Mouse (Mus musculus): ENCODE results near the gene Kdm7a.
A peak's percentile ranks its signal among the peaks of the same experiment; 100 is the strongest.

Gene Kdm7a

DNA sequence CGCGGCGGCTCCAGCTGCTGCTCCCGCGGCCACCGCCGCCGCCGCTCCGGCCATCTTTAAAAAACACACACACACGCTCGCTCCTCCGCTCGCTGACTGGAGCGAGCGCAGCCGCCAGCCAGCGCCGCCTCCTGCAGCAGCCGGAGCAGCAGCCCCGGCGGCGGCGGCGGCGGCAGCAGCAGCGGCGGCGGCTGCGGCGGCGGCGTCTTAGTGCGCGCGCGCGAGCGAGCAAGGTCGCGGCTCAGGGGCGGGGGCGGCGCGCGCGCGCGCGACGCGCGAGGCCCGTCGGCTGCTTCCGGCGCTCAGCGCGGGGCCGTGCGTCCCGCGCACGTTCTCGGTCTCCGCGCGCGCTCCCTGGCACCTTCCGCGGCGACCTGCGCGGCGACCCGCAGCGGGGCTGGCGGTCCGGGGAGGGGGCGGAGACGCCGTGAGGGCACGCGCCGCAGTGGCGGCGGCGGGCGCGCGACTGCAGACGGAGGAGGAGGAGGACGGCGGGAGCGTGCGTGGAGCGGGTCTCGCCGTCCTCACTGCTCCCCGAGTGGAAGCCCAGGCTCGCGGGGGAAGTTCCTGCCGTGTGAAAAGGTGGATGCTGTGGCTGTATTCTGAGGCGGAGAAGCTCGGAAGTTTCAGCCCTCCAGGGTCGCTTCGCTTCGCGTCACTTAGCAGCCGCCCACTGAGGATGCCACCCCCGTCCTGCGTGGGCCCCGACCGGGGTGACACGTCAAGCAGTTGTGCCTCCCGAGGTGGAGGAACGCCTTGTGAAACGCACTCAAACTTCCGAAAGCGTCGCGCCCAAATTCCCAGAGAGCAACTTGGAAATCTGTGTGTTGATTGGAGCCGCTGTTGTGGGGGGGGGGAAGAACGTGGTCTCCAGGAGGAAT, at the start of gene Kdm7a:
TSS of gene Kdm7a (minus strand) at position 209 of the 881 bp plus-strand sequence.
- DNase-seq = peak; percentile 90

DNA sequence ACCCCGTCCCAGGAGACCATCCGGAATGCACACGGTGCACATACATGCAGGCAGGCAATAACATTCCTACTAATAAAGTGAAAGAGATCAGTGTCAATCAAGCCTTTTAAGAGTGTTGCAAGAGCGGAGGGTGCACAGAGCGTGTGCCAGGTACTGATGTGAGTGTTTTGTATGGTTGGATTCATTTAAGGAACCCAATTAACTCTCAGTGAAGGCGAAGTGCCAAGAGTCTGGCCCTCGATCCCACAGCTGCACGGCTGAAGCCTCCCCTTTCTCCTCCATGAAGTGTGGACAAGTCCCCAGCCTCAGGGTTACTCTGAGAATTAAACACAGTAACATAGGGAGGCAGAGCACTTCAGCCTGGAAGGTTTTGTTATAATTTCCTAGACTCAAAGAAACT, 48.7 kb upstream of the Kdm7a start:
- DNase-seq = no peak

DNA sequence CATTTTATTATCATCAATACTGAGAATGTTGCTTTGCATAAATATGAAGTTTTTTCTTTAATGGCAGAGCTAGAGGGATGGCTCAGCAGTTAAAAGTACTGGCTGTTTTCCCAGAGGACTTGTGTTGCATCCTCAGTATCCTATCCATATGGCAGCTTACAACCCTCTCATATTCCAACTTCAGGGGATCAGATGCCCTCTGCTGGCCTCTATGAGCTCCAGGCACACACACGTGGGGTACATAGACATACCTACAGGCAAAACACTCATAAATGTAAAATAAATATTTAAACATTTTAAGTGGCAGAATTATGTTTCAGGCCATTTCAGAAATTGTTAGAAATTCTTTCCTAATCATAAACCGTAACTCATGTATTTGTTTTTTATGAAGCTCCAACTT, 43.5 kb upstream of the Kdm7a start:
- no peak for DNase-seq

DNA sequence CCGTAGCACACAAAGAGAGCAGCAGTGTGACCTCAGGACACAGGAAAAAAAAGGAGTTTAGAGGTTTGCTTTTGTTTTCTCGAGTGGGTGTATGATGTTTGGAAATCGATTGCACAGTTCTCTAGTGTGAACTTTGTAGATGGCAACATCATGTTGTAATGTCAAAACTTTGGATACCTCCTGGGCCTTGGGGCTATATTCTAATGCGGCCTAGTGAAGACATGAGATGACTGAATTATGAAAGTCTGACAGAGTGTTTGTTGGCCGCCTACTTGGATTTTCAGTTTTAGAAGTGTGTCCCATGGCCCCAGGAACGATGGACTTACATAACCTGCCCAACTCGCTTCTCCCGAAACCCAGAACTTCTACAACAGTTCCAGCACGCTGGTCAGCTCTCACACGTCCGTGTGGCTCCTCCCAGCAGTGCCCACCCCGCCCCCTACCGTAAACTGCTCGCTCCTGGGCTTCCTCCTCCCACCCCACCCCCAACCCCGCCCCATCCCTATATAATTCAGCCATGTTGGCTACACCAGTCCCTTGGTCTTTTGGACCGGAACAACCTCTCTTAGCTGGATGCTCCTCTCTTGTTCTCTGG, 42.7 kb upstream of the Kdm7a start:
- DNase-seq = no peak

DNA sequence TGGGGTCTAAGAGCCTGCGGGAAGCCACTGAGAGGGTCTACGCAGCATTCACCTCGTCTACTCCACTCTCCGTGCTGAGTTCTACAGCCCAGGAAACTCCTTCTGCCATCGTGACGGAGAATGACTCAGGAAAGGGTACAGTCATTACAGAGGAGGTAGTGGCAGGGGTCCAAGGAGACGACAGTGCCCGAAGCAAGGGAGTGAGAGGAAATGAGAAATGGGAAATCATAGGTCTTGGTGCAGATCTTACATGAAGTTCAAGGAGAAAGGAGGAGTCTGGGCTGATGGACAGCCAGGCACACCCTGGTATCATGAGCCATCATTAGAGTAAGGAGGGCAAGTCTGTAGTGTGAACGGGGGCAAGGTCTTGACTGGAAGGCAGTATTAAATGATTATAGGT, 37.5 kb upstream of the Kdm7a start:
- peak; percentile 36 for DNase-seq

DNA sequence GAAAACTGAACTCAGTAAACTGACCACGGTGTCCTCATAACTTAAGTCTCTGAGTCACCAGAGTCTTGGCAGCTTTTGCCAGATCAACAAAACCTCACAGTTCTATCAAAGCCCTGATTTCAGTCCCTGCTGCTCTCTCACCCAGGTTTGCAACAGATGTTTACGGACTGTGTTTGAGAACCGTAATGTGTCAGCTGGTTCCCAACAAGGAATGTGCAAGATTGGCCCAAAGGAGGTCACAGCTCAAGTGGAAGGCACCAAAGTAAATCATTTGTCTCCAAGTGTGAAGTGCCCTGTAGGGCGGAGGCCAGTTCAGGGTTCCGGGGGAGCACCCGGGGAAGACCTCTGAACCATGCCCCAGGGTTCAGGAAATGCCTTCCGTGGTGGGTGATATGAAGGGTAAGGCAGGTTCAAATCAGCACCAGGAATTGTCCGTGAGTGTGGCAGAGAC, 36.9 kb upstream of the Kdm7a start:
- peak; percentile 61 for DNase-seq

DNA sequence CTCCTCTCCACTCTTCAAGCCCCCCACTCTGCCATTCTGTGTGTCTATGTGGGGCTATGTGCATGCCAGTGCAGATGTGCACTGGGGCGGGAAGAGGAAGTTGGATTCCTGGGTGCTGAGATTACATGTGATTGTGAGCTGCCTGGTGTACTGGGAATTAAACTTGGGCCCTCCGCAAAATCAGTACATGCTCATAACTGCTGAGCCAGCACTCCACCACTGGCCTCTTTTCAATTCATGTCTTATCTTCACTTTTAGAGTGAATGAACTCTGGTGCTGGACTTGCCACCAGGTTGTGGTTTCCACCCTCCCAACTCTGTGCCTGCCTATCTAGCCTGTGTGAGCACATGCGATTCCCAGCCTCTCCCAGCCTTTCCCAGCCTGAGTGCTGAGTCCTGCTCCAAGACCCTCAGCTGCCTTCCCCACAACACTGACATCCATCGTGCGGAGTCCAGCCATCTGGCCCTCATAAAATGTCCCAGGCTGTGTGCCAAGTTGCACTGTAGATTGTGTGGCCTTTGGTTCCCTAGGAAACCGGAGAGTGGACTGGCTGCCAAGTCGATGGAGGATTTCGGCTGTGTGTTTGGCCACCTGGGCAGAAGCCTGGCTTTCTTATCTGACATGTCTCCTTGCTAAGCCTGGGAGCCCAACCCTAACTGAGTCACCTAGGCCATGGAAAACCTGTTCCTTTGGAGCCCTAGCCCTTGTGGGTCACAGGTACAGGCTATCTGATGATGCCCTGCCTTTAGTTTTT, 36.3 kb upstream of the Kdm7a start:
- peak; percentile 90 for DNase-seq

DNA sequence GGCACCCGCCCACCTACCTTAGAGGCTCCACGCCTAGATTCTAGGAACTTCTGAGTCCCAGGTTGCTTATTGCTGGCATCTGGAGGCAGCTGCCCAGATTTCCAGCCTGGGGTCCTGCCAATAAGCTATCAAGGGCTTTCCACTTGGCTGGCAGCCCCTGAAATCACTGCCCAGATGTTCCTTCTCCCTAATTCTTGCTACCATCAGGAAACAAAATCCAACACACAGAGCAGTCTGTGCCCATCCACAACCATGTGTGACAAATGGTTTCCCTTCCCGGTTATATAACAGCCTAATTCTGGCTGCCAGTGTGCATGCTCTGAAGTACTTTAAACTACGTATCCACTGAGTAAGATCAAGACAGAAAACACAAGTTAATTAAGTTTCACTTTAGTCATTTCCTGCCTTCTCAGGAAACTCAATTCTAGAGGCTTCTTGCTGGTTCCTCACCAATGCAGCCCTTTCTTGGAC, 34.9 kb upstream of the Kdm7a start:
- DNase-seq = peak; percentile 30

DNA sequence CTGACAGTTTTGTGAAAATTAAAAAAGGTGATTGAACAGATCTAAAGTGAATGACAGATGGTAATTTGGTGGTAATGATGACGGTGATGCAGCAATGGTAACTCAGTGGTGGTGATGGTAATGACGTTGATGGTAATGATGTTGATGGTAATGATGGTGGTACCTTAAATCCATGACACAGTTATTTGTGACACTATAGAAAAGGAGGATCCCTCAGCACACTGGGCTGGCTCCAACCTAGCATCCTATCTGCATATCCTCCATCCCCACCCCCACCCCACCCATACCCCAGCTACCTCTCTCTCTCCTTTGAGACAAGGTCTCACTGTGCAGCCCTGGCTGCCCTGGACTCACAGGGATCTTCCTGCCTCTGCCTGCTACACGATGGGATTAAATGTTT, 34.4 kb upstream of the Kdm7a start:
- DNase-seq = no peak

DNA sequence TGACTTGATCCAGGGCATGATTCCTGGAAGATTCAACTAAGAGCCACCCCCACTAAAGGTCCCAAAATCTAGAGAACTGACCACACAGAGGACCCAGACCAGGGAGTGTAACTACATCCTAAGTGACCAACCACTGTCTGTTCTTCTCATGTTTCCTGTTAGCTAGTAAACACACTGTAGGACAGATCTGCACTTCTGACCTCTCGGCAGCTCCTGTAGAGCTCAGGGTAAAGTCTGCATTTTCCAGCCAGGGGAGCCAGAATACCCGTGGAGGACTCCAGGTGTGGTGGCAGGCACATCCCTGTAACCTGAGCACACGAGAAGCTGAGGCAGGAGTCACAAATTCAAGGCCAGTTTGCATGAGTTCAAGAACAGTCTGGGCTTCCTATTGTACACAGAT, 31.3 kb upstream of the Kdm7a start:
- no peak for DNase-seq

DNA sequence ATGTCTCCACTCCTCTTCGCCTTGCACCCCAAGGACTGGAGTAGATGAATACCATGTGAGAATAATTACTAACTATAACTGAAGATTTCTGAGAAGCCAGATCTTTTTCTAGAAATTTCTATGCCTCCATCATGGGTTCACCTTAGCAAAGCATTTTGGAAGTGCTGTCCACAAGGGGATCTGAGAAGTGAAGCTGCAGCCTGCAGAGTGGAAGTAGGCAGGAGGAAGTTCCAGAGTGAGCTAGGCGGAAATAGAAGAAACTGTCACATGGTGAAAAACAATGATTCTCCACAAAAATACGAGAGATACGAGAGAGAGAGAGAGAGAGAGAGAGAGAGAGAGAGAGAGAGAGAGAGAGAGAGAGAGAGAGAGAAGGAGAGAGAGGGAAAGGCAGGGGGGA, 26.0 kb upstream of the Kdm7a start:
- no peak for DNase-seq

DNA sequence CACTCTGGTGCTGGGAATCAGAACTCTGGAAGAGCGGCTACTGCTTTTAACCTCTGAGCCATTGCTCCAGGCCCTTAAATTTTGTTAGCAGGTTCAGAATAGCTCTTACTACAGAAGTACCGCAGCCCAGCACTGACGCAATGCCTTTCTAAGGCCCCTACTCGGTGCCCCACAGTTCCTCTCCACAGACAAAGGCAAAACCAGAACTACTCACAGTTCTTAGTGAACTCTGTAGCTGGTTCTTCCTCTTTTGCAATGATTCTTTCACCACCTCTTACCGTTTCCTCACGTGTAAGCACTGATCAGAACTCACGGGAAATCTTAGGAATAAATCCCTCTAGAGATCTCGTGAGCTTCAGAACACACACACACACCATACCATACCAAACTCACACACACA, 24.1 kb upstream of the Kdm7a start:
- peak; percentile 18 for DNase-seq

DNA sequence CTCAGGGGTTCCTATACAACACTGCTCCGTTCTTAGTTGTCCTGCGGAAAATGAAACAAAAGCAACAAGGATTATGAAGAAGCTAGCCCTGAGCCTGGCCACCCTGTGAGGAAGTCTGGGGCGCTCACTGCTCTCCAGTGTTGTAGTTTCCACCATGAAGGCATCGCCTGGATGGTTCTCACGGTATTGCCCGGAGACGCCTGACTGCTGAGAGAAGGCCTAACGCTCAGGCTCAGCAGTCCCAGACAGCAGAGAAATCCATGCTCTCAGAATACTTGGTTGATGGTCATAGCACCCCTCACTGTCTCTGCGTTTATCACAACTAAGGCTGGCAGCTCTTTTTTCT, 20.0 kb upstream of the Kdm7a start:
- no peak for DNase-seq

DNA sequence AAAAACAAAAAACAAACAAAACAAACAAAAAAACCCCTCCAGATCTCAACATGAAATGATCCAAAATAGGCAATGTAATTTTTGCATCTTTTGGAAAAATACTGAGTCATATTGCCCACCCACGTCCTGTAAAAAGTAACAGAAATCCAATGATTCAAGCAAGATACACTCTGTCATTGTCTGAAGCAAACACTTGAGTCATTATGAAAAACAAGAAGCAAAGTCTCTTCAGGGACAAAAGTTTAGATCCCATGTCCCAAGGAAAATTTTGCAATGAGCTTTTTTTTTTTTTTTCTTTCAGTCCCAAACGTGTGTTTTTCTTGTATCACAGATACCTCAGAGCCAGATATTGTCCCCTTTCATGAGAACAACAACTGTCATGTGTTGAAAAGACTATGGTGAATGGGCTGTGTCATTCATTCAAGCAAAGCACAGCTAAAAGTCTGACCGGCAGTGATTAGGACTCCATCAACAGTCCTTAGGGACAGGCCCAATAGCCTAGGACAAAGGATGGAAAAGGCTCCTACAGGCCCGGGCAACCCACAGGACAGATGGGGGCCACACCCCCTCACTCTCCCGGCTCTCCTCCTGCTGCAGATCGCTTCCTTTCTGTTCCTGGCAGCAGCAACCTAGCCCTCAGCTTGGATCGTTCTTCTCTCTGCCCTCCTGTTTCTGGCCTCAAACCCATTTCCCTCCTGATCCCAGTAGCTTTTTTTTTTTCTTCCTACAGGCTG, 19.5 kb upstream of the Kdm7a start:
- DNase-seq = no peak

DNA sequence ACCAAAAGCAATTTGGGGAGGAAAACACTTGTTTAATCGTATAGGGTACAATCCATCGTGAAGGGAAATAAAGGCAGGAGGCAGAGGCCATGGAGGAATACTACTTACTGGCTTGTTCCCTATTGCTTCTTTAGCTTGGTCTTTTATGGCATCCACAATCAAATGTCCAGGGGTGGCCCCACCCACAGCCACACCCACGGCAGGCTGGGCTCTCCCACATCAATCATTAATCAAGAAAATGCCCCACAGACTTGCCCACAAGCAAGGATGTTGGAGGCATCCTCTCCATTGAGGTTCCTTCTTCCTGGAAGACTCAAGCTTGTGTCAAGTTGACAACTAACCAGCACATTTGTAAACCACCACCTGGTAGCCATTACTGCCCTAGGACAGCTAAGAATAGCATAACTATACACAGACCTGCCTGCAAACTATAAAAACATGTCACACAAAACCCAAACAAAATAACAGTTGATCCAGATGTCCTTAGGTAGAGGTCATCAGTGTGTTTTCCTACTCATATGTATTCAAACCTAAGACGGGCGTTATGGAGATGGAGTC, 16.8 kb upstream of the Kdm7a start:
- DNase-seq = no peak

DNA sequence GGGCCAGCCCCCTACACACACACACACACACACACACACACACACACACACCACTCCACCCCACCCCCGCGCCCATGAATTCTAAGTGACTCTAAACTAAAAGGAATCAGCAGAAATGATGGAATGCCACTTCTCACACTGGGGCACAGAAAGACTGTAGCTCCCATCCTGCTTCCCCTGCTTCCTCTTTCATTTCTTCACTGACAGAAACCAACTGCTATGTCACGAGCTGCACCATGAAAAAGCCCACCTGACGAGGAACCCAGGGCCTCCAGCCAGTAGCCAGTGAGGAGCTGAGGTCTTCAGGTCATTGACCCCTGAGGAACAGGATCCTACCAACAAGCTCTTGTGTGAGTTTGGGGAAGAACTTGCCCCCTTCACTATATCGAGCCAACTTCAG, 15.9 kb upstream of the Kdm7a start:
- DNase-seq = no peak

DNA sequence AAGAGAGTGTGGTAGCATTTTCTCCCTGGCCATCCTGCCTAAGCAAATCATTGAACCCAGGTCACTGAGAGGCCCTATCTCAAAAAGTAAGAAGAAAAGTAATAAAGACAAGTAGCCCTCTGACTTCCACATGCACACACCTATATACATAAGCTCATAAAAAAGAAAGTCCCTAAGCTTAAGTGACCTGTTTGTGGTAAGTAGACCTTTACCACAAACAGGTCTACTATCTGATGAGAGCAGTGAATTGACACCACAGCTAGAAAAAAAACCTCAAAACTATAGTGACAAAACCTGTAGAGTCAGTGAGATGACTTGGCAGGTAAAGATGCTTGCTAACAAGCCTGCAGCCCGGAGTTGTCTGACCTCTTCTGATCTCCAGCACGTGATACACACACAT, 11.4 kb upstream of the Kdm7a start:
- DNase-seq = no peak

DNA sequence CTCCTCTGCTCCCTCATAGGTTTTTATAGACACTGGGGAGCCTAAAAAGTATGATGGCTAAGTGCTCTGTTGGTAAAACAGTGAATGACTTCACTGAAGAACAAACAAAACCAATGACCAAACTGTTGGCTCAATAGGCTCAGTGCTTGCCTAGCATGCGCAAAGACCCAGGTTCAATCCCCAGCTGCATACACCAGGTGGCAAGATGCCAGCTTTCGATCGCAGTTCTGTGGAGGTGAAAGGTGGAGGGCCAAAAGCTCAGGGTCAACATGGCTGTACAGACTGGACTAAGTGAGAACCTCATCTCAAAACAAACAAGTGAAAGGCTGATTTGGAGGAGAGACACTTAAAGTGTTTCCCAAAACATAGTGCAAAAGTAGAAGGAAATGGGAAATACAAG, 10.5 kb upstream of the Kdm7a start:
- DNase-seq = no peak

DNA sequence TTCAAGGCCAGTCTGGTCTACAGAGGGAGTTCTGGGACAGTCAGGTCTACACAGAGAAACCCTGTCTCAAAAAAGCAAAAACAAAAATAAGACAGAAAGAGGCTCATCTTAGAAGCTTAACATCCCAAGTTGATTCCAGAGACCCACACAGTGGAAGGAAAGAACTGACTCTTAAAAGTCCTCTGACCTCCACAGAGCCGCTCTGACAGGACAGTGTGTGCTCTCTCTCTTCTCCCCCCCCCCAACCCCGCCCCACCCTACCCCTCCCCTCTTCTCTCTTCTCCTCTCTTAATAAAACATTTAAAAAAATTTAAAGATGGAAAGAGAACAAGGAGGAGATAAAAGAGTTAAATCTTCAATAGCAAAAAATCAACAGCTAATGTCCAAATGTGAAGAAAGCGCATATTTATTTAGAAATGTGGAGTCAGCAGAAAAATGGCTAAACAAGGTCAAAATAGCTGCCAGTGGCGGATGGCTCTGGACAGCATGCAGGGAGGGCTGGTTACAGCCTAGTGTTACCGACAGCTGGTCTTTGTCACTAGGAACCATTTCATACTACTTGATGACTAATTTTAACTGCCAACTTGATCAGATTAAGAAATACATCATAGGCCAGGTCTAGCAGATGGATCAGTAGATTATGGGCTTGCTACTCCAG, 8.5 kb upstream of the Kdm7a start:
- peak; percentile 53 for DNase-seq

DNA sequence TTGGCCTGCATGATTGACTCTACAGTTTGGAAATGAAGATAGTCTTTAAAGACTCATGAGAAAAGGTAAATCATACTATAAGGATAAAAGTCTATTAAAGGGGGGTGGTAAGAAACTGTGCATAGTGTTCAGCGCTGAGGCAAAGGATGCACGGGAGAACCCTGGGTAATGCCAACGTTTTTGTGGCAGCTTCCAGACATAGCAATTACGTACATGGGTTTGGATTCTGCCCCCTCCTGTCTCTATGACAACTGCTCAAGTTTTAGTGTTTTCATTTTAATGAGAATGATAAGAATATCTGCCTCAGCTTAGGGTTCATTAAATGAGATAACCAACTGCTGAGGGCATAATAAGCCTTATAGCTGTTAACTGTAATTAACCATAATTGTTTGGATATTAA, 3.1 kb upstream of the Kdm7a start:
- DNase-seq = no peak

DNA sequence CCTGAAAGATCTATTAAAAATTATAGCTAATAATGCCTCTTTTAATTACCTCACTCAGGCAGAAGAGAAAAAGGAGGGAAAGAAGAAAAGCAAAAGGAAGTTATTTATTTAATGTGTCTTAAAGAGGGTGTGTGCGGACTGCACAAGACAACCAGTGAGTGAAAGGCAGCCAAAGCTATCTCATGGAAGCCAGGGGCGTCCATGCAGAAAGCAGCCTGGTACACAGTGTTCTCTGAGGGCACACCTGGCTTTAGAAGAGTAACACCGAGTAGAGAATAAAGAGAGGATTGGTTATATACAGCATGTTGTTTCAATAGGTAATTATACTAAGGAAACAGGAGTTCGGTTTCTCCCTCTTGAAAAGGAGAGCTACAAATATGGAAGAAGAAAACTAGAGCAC, 1.6 kb upstream of the Kdm7a start:
- DNase-seq = no peak

Data from lung, postnatal 10 days (tissue).